Mouse (Mus musculus) C2C12 (cell line): Measurements from ENCODE around the gene Agxt2.

Experiments used
- CTCF ChIP-seq: IDR thresholded peaks from one replicate; pipeline ENCODE4 v1.5.1; 2011; ENCODE audit not compliant: control insufficient read depth, insufficient read depth, insufficient read length
- MYOD1 ChIP-seq: IDR thresholded peaks from one replicate; pipeline ENCODE4 v1.6.1; 2011; ENCODE audit warnings: low read depth; ENCODE audit not compliant: control insufficient read depth, insufficient read length
- MYOG ChIP-seq: IDR thresholded peaks from one replicate; pipeline ENCODE4 v1.6.1; 2011; ENCODE audit not compliant: control insufficient read depth, insufficient read length; ENCODE audit errors: extremely low read depth
- USF1 ChIP-seq: IDR thresholded peaks from one replicate; pipeline ENCODE4 v1.6.1; 2011; ENCODE audit warnings: low read depth, mild to moderate bottlenecking, control low read depth, moderate library complexity

DNA sequence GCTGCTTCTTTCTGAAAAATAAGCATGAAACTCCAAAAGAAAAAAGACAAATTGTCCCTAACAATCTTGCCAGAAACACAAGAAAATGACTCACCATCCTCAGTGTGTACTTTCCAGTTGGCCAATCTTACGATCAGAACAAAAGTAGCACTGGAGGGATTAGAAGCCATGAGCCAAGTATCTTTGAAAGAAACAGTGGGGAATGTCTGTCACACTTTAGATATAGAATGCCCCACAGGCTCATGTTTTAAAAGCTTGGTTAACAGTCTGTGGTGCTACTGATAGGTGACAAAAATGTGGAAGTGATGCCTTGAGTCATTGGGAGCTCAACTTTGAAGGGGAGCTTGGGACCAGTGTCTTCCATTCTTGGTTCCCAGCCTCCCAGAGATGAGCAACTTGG, 83.9 kb downstream of the Agxt2 start:
- TF ChIP-seq CTCF: no peak
- no peak for TF ChIP-seq MYOD1
- no peak for TF ChIP-seq USF1
- no peak for TF ChIP-seq MYOG
